Comparison of ENCODE assay signal across 24 mouse cellular contexts in genomic region chr1:35862661-35863060, GRCm38 (mm10).
DNase-seq lines count a peak whose midpoint lies in the region; ATAC-seq and TF ChIP-seq lines count a peak whose summit lies in the region.
"Had no signal": no experiment of that assay in that cellular context is flagged by ENCODE, and none has a peak within 500 bp of the region (broad histone marks: within the 10 kb centered on the region; RNA-seq: fewer than 3 reads in every experiment).

No protein-coding gene starts in this region.

- H3K36me3 ChIP-seq in lung, embryonic 14.5 days (ENCODE audit: insufficient read depth) = no peaks in the 10 kb centered on the region
- no peaks in the 10 kb centered on the region for H3K36me3 ChIP-seq in ES-E14 (ENCODE audit: control insufficient read depth, insufficient read depth, low read length, poor library complexity, severe bottlenecking)
- no peaks in the 10 kb centered on the region for H3K36me3 ChIP-seq in forebrain, embryonic 11.5 days (ENCODE audit: control insufficient read depth, insufficient read depth, low read length)
- H3K36me3 ChIP-seq: embryonic facial prominence, embryonic 12.5 days; embryonic facial prominence, embryonic 15.5 days; forebrain, embryonic 12.5 days; forebrain, embryonic 15.5 days; hindbrain, embryonic 12.5 days; hindbrain, embryonic 15.5 days had no signal

- no peak overlapping the region for H3K9ac ChIP-seq in lung, embryonic 14.5 days
- H3K9ac ChIP-seq in ES-E14 (ENCODE audit: insufficient read depth, low read depth, low read length, poor library complexity, severe bottlenecking) = no peak overlapping the region
- H3K9ac ChIP-seq in forebrain, embryonic 11.5 days (ENCODE audit: low read length) = no peak overlapping the region
- H3K9ac ChIP-seq: embryonic facial prominence, embryonic 12.5 days; embryonic facial prominence, embryonic 15.5 days; forebrain, embryonic 12.5 days; forebrain, embryonic 15.5 days; hindbrain, embryonic 12.5 days; hindbrain, embryonic 15.5 days had no signal

- no peaks in the 10 kb centered on the region for H3K27me3 ChIP-seq in lung, embryonic 14.5 days (ENCODE audit: insufficient read depth, low read length)
- H3K27me3 ChIP-seq in forebrain, embryonic 11.5 days (ENCODE audit: control insufficient read depth, insufficient read depth, low read length) = no peaks in the 10 kb centered on the region
- H3K27me3 ChIP-seq: embryonic facial prominence, embryonic 12.5 days; embryonic facial prominence, embryonic 15.5 days; forebrain, embryonic 12.5 days; forebrain, embryonic 15.5 days; hindbrain, embryonic 12.5 days; hindbrain, embryonic 15.5 days had no signal

- H3K27ac ChIP-seq in lung, embryonic 14.5 days (ENCODE audit: low read depth) = no peak overlapping the region
- H3K27ac ChIP-seq in ES-E14 (ENCODE audit: insufficient read depth, low read depth, low read length, poor library complexity, severe bottlenecking) = no peak overlapping the region
- H3K27ac ChIP-seq in forebrain, embryonic 11.5 days (ENCODE audit: low read depth, low read length) = no peak overlapping the region
- H3K27ac ChIP-seq: embryonic facial prominence, embryonic 12.5 days; embryonic facial prominence, embryonic 15.5 days; forebrain, embryonic 12.5 days; forebrain, embryonic 15.5 days; hindbrain, embryonic 12.5 days; hindbrain, embryonic 15.5 days had no signal

- ATAC-seq in lung, embryonic 14.5 days (ENCODE audit: insufficient read depth) = no peak
- no peak for ATAC-seq in forebrain, embryonic 11.5 days (replicated peaks; ENCODE audit: low FRiP score)
- ATAC-seq: forebrain, embryonic 15.5 days had no signal

- intact Hi-C loops in left cerebral cortex, postnatal 36 days (cut with DNase I) = no loop called here

- WGBS in lung, embryonic 14.5 days = 65% methylated on average over 2 of the region's 2 CpGs
- 85% methylated on average over 2 of the region's 2 CpGs for WGBS in forebrain, embryonic 11.5 days

- H3K4me3 ChIP-seq in lung, embryonic 14.5 days (ENCODE audit: low read depth, low read length) = no peak overlapping the region
- H3K4me3 ChIP-seq in ES-E14 (ENCODE audit: insufficient read depth in 1 of 2, low read depth in 1 of 2, low read length in 2 of 2, poor library complexity in 1 of 2, severe bottlenecking in 1 of 2) = no peak overlapping the region
- H3K4me3 ChIP-seq in forebrain, embryonic 11.5 days (ENCODE audit: low read depth, low read length) = no peak overlapping the region
- H3K4me3 ChIP-seq: embryonic facial prominence, embryonic 12.5 days; embryonic facial prominence, embryonic 15.5 days; forebrain, embryonic 12.5 days; forebrain, embryonic 15.5 days; hindbrain, embryonic 12.5 days; hindbrain, embryonic 15.5 days had no signal

- peak; percentile 13 for DNase-seq in lung, embryonic 14.5 days
- no peak for DNase-seq in lung, postnatal 36 days
- peak; percentile 3 for DNase-seq in thymus, postnatal 25 days
- no peak for DNase-seq in thymus, postnatal 10 days (ENCODE audit: low spot score in 2 of 2)
- no peak for DNase-seq in ES-E14 (ENCODE audit: low read depth, low spot score)
- no peak for DNase-seq in left cerebral cortex, postnatal 36 days (ENCODE audit: low spot score in 2 of 2)
- no peak for DNase-seq in urinary bladder, postnatal 25 days (ENCODE audit: low spot score)
- DNase-seq in forebrain, embryonic 11.5 days (ENCODE audit: low spot score) = no peak
- DNase-seq: adrenal gland, postnatal 10 days; adrenal gland, postnatal 36 days; cerebellum, adult 11 months; cerebellum, adult 2 months; cerebellum, adult 9-11 months; cerebellum, postnatal 25 days; gastrocnemius, postnatal 10 days; gastrocnemius, postnatal 36 days; heart, adult 11 months had no signal

- no peak for TF ChIP-seq CTCF in lung, embryonic 14.5 days (IDR thresholded peaks at IDR 0.05; ENCODE audit: low read depth)

- no peak overlapping the region for H3K4me2 ChIP-seq in lung, embryonic 14.5 days
- H3K4me2 ChIP-seq in forebrain, embryonic 11.5 days (ENCODE audit: low read depth, low read length, severe bottlenecking) = no peak overlapping the region
- H3K4me2 ChIP-seq: embryonic facial prominence, embryonic 12.5 days; embryonic facial prominence, embryonic 15.5 days; forebrain, embryonic 12.5 days; forebrain, embryonic 15.5 days; heart, embryonic 11.5 days; hindbrain, embryonic 12.5 days; hindbrain, embryonic 15.5 days had no signal

- H3K4me1 ChIP-seq in lung, embryonic 14.5 days (ENCODE audit: insufficient read depth) = no peaks in the 10 kb centered on the region
- H3K4me1 ChIP-seq in ES-E14 (ENCODE audit: control insufficient read depth in 2 of 2, insufficient read depth in 2 of 2, low read length in 2 of 2, poor library complexity in 1 of 2) = peaks cover 2 to 3% of the 10 kb centered on the region in 2 experiments; a peak in 2 of 4 replicates
- H3K4me1 ChIP-seq in forebrain, embryonic 11.5 days (replicated peaks; ENCODE audit: control insufficient read depth, insufficient read depth, low read length) = no peaks in the 10 kb centered on the region
- H3K4me1 ChIP-seq: embryonic facial prominence, embryonic 12.5 days; embryonic facial prominence, embryonic 15.5 days; forebrain, embryonic 12.5 days; forebrain, embryonic 15.5 days; hindbrain, embryonic 12.5 days; hindbrain, embryonic 15.5 days had no signal

- H3K9me3 ChIP-seq in lung, embryonic 14.5 days (ENCODE audit: low read depth, low read length) = no peaks in the 10 kb centered on the region
- H3K9me3 ChIP-seq in ES-E14 (ENCODE audit: control insufficient read depth, insufficient read depth, low read depth, low read length) = no peaks in the 10 kb centered on the region
- no peaks in the 10 kb centered on the region for H3K9me3 ChIP-seq in forebrain, embryonic 11.5 days (ENCODE audit: control insufficient read depth, low read length)
- H3K9me3 ChIP-seq: embryonic facial prominence, embryonic 12.5 days; embryonic facial prominence, embryonic 15.5 days; forebrain, embryonic 12.5 days; forebrain, embryonic 15.5 days; hindbrain, embryonic 12.5 days; hindbrain, embryonic 15.5 days had no signal

- in situ Hi-C loops in ES-E14 (cut with MboI; ENCODE audit: low sequenced_read_pairs in 2 of 2, unreplicated experiment in 2 of 2) = no loop called here

TF ChIP-seq in ES-E14, 5 proteins besides CTCF, POLR2A, EP300 and RAD21:
- TF ChIP-seq MAFK (IDR thresholded peaks at IDR 0.05; ENCODE audit: insufficient read depth, low read depth, low read length) = 0 out of 2 replicates have a peak, but pooled peaks have one; percentile 49
- no peak for TF ChIP-seq ZC3H11A (IDR thresholded peaks at IDR 0.05; ENCODE audit: borderline replicate concordance, low read depth, low read length)
- TF ChIP-seq CHD2 (IDR thresholded peaks at IDR 0.05; ENCODE audit: low read depth, low read length) = no peak
- TF ChIP-seq ZNF384 (IDR thresholded peaks at IDR 0.05; ENCODE audit: low read depth, low read length) = no peak
- TF ChIP-seq HCFC1 (IDR thresholded peaks at IDR 0.05; ENCODE audit: borderline replicate concordance, insufficient read depth, low read length) = no peak

Comparison
In these comparisons a context has a peak if more than half of its experiments do, and no peak if none do; other contexts are left out.
1. DNase-seq: peak in lung, embryonic 14.5 days (single experiment) and thymus, postnatal 25 days (single experiment); none in lung, postnatal 36 days (single experiment), thymus, postnatal 10 days (0 of 2), ES-E14 (single experiment), left cerebral cortex, postnatal 36 days (0 of 2), urinary bladder, postnatal 25 days (single experiment) and forebrain, embryonic 11.5 days (single experiment).